Mouse (Mus musculus) bone marrow macrophage, adult 2 months (primary cell): ENCODE data around the gene Ocel1. TPM values are rescaled to one million over a fixed set of nuclear protein-coding genes. Genes with fewer than 3 reads are reported as not detected.

ENCODE experiments used
- H3K27ac ChIP-seq: 2 replicates; pipeline ENCODE4 v1.5.1; 2012; ENCODE audit warnings: low read depth, low read length; ENCODE audit not compliant: insufficient read depth
- H3K4me1 ChIP-seq: 2 replicates; pipeline ENCODE4 v1.6.1; 2012; ENCODE audit warnings: low read length; ENCODE audit not compliant: control insufficient read depth, insufficient read depth
- H3K4me3 ChIP-seq: 2 replicates; pipeline ENCODE4 v1.5.1; 2012; ENCODE audit warnings: mild to moderate bottlenecking, low read length, moderate library complexity; ENCODE audit not compliant: insufficient read depth
- CTCF ChIP-seq: IDR thresholded peaks from 2 replicates; pipeline ENCODE4 v1.5.1; 2012; ENCODE audit warnings: low read depth, mild to moderate bottlenecking, low read length, moderate library complexity
- POLR2A ChIP-seq: IDR thresholded peaks from 2 replicates; pipeline ENCODE4 v1.6.1; 2012; ENCODE audit warnings: mild to moderate bottlenecking, low read depth, low read length, borderline replicate concordance
- polyA plus RNA-seq: library from polyadenylated mRNA; stranded (reverse); fragments of >200 nt; gene quantifications from 2 replicates; pipeline ENCODE4 v1.2.4, GENCODE M21; 2012; ENCODE audit not compliant: missing spikeins, insufficient read depth, insufficient read length

Ocel1 gene
- polyA plus RNA-seq, 1 experiment: 23.5 TPM

DNA sequence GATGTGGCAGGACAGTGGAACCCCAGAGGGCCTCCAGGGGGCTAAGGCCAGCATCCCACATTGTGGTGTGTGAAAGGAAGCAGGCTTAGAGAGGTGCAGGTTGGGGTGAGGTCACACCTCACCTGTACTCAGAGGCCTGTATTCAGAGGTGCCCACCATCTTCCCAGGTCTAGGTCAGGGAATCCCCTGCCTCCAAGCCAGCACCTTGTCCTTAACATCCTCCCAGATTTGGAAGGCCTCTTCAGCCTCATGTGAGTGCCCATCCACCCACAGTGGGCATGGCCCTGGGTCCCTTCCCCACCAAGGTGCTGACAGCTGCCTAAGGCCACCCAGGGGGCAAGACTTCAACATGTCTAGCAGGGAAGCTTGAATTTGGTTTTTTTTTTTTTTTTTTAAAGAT lies 30.4 kb downstream of the Ocel1 start:
- TF ChIP-seq CTCF (no peak), POLR2A (no peak)
- H3K27ac ChIP-seq: no peak overlapping the region
- no peak overlapping the region for H3K4me3 ChIP-seq
- peaks cover 19% of the 10 kb centered on the region for H3K4me1 ChIP-seq

DNA sequence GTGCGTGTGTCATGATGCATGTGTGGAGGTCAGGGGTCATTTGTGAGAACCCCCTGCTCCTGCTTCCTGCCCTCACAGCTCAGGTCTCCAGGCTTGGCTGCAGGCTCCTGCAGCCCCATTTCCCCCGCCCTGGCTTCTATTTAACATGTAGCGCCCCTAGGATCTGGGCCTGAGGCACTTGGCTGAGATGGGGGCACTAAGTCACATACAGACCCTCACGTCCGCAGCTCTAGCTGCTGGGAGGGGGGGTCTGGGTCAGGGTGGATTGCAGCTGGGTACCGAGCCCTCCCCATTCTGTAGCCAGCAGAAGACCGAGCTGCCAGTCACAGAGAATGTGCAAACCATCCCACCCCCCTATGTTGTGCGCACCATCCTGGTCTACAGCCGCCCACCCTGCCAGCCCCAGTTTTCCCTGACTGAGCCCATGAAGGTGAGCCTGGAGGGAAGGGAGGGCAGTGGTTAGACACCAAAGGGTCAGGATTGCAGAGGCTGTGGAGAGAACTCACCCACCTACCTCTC lies 31.4 kb downstream of the Ocel1 start:
- TF ChIP-seq POLR2A: no peak
- no peak for TF ChIP-seq CTCF
- Histone ChIP-seq H3K27ac (no peak overlapping the region), H3K4me3 (no peak overlapping the region), H3K4me1 (peaks cover 20% of the 10 kb centered on the region)

DNA sequence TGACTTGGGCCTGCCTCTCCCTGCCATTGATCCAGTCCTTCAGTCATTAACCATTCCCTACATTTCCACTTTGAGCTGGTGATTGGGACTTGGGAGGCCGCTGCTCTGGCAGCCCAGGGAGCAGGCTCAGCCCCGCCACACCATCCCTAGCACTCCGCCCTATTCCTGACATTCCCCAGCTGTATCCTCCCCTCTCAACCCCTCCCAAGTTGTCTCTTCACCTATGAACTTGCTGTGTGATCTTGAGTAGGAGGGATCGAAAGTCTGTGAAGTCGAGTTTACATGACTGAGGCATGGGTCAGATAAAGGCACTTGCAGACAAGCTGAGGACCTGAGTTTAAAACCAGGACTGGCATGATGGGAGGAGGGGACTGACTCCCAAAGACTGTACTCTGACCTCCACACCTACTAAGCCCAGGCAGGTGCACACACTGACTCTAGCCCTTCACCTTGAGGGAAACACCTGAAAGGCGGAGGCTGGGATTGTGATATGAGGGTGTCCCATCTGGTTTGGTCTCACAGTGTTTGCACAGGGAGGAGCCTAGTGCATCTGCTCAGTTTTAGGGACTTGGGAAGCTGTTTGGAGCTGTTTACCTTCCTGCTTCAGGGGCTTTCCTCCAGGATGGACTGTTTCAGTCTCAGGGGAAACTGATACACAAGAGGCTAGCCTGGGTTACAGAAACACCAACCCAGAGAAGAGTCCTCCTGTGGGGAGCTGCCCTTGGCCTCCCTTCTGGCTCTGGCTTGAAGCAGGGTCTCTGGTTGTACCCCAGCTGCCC lies 32.2 kb downstream of the Ocel1 start:
- TF ChIP-seq CTCF: no peak
- no peak for TF ChIP-seq POLR2A
- Histone ChIP-seq H3K4me1 (peaks cover 20% of the 10 kb centered on the region), H3K27ac (0 out of 2 replicates have a peak overlapping the region, but pooled peaks have one; percentile 7), H3K4me3 (no peak overlapping the region)

DNA sequence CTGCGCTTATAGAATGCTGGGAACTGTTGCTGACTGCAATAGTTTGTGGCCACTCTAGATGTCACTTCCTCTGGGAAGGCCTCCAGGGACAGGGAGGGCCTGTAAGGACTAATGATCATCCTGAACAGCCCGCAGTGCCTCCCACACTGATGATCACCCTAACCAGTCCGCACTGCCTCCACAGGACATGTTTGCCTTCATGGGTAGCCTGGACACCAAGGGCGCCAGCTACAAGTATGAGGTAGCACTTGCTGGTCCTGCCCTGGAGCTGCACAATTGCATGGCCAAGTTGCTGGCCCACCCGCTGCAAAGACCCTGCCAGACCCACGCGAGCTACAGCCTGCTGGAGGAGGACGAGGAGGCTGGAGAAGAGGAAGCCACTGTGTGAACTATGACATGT lies 32.9 kb downstream of the Ocel1 start:
- Histone ChIP-seq H3K4me1 (peaks cover 20% of the 10 kb centered on the region), H3K4me3 (no peak overlapping the region), H3K27ac (peak overlapping the region; percentile 64; the same call in 1 of the 2 replicates)
- TF ChIP-seq CTCF (no peak), POLR2A (no peak)

GRCm38 (mm10) chr8:71404951-71405351 lies 33.9 kb downstream of the Ocel1 start:
- TF ChIP-seq POLR2A (no peak), CTCF (no peak)
- Histone ChIP-seq H3K4me3 (peak overlapping the region; percentile 79), H3K27ac (peak overlapping the region; percentile 64), H3K4me1 (peaks cover 20% of the 10 kb centered on the region)

- Histone ChIP-seq H3K4me1 (peaks cover 20% of the 10 kb centered on the region), H3K4me3 (peak within 1 kb of the TSS; percentile 79), H3K27ac (peak within 1 kb of the TSS; percentile 64)
- TF ChIP-seq POLR2A (peak; percentile 78; the same call in 1 of the 2 replicates), CTCF (no peak)
Observed at GRCm38 (mm10) chr8:71405401-71406098, 34.5 kb downstream of the Ocel1 start, which contains the start of gene Ankle1. Ankle1 (plus strand) TSS chr8:71406010.

DNA sequence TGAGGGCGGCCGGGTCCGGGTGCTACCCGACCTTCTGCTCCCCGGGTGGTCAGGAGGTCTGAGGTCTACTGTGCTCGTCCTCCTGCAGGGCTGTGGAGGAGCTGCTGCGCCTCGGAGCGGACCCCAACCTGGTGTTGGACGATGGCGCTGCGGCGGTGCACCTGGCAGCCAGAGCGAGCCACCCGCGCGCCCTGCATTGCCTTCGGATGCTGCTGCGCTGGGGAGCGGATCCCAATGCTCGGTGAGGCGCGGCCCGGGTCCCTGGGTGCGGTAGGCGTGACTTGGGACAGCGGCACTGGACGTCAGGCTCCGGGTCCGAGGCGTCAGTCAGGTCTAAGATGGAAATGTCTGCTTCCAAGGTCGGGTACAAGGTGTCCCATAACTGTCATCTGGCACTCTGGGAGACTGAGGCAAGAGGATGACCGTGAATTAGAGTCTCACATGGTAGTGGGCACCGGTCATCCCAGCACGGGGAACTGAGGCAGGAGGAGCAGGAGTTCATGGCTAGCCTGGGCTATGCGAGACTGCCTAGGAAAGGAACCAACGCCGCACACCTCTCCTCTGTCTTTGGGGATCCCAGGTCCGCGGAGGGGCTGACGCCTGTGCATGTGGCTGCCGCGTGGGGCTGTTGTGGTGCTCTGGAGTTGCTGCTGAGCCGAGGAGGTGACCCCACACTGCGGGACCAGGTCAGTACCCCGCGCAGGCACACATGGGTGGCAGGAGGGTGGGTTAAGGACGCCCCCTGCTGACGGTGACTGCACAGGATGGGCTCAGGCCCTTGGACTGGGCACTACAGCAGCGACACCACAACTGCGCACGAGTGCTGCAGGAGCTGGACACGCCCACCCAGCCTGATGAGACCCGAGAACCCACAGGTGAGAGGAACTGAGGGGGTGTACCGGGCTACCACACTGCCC lies 35.3 kb downstream of the Ocel1 start:
- Histone ChIP-seq H3K27ac (peak overlapping the region; percentile 27; the same call in 1 of the 2 replicates), H3K4me3 (peak overlapping the region; percentile 79), H3K4me1 (peaks cover 22% of the 10 kb centered on the region)
- peak; percentile 48 for TF ChIP-seq CTCF
- TF ChIP-seq POLR2A: no peak

DNA sequence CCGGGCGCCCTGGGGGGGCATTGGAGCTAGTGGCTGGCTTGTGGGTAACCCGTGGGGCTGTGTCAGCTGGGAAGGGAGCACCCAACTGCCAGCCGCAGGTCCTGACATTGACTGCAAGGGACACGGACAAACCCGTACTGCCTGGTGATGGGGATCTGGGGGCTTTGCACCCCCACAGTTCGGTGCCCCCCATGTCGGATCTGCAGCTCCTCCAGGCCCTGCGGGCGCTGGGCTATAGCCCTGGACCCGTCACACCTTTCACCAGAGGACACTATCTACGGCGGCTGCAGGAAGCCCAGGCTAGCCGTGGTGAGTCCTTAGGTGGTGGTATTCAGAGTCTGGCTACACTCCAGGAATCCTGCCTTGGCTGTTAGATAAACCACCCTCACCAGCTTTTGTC lies 36.3 kb downstream of the Ocel1 start:
- TF ChIP-seq CTCF (no peak), POLR2A (no peak)
- H3K27ac ChIP-seq: no peak overlapping the region
- H3K4me3 ChIP-seq: no peak overlapping the region
- H3K4me1 ChIP-seq: peaks cover 28% of the 10 kb centered on the region

GRCm38 (mm10) chr8:71408231-71408630 lies 37.1 kb downstream of the Ocel1 start:
- H3K4me1 ChIP-seq: peaks cover 28% of the 10 kb centered on the region
- TF ChIP-seq POLR2A (no peak), CTCF (no peak)
- H3K27ac ChIP-seq: no peak overlapping the region
- no peak overlapping the region for H3K4me3 ChIP-seq
